Mouse (Mus musculus) ES-Bruce4 (cell line): ENCODE measurements around the gene Snai1.

Experiments used
- CTCF ChIP-seq: IDR thresholded peaks from one replicate; pipeline ENCODE4 v1.8.1; 2011; ENCODE audit warnings: low read depth, low read length
- EP300 ChIP-seq: IDR thresholded peaks from 2 replicates; pipeline ENCODE4 v1.6.1; 2011; ENCODE audit warnings: low read depth, low read length; ENCODE audit not compliant: insufficient read depth
- POLR2A ChIP-seq: IDR thresholded peaks from one replicate; pipeline ENCODE4 v1.8.1; 2011; ENCODE audit warnings: low read length; ENCODE audit not compliant: insufficient read depth

DNA sequence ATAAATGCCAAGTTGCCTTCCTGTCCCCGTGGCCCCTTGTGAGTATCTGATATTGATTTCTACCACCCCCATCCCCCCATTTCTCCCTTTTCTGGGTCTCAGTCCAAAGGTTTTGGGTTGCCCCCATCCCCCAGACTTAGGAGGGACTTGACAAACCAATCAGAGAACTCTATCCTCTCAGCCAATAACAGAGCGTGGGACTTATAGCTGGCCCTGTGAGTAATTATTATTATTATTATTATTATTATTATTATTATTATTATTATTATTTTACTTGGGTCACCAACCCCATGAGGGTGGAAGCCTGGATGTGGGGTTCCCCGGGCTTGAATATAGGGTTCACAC, 27.3 kb downstream of the Snai1 start:
- no peak for TF ChIP-seq POLR2A
- TF ChIP-seq CTCF: no peak
- no peak for TF ChIP-seq EP300
